Mouse (Mus musculus) telencephalon, adult 2 months (tissue): ENCODE measurements around the gene Ptprd.

Experiments used
- DNase-seq: peaks from one replicate; pipeline ENCODE4 v3.0.0-alpha.2; 2011; ENCODE audit warnings: low read depth, low spot score

Ptprd gene

DNA sequence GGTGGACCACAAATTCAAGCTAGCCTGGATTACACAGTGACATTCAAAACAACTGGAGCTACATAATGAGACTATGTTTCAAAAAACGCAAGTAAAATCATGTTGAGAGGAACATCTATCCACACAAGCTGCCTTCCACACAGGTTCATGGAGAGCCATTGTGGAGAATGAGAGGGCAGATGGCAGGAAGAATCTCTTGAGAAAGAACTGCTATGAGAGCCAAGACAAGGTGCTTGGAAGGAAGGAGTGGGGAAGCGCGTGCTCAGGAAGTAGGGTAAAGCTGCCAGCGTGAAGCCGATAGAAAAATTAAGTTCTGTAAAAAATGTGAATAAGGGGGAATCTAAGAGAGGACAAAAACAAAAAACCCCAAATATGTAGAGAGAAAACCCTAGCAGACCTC lies 1808.5 kb downstream of the Ptprd start:
- no peak for DNase-seq

GRCm38 (mm10) chr4:76387887-76388286 lies 1823.9 kb downstream of the Ptprd start:
- no peak for DNase-seq

DNA sequence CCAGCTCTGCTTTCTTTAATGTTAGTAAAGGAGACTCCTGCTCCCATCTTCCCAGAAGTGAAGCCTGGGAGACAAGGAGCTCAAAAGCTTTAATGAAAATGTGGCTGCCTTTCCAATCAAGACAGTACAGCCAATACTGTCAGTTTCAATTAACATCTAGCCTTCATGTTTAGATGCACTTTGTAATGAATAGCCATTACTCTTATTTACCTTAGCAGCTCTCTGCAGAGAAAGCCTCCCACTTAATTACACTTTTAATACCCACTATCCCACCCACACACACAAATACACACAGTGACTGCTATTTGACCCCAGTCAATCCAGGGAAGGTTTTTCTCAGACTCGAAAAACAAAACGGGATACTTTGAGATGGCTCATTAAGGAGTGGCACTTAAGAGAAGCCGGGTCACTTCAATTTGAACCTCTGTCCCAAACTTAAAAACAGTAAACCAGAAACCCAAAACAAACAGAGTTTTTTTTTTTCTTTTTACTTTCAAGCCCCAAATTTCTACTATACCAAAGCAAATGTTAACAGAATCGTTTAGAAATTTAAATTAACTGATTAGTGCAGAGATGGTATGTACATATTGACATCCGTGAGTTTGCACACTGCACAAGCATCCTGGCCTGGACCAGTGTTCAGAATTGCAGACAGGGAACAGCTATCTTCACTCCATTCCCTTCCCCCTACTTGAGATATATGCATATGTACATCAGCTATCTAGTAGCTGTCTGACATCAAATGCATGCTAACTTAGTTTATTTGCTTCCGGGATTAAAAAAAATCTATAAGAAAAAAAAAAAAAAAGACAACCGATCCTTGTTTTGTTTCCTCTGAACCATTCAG lies 1824.6 kb downstream of the Ptprd start:
- DNase-seq: no peak

GRCm38 (mm10) chr4:76385818-76386217 lies 1825.9 kb downstream of the Ptprd start:
- DNase-seq: peak; percentile 79

DNA sequence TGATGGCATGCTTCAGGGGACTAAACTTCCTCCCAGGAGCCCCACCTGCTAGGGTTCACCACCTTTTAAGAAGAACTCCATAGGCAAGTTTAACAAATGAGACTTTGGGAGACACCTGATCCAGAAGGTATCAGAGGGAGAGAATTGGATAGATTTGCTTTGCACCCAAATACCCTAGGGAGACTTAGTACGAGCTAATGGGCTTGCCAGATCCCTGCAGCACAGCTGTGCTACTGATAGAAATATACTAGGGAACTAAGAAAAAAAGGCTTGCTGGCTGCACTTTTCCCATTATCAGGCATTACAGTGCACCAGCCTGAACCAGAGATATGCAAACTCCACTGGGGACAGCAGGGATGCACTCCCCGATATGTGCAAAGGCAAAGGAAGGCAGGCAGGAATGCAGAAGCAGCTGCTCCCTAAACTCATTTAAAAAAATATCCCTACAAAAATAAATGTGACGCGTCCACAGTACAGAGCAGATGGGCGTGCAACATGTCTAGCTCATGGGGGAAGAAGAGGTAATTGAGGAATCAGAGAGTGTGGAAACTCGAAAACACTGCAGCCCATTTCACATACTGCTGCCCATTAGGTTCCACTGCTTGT lies 1831.3 kb downstream of the Ptprd start:
- peak; percentile 77 for DNase-seq

DNA sequence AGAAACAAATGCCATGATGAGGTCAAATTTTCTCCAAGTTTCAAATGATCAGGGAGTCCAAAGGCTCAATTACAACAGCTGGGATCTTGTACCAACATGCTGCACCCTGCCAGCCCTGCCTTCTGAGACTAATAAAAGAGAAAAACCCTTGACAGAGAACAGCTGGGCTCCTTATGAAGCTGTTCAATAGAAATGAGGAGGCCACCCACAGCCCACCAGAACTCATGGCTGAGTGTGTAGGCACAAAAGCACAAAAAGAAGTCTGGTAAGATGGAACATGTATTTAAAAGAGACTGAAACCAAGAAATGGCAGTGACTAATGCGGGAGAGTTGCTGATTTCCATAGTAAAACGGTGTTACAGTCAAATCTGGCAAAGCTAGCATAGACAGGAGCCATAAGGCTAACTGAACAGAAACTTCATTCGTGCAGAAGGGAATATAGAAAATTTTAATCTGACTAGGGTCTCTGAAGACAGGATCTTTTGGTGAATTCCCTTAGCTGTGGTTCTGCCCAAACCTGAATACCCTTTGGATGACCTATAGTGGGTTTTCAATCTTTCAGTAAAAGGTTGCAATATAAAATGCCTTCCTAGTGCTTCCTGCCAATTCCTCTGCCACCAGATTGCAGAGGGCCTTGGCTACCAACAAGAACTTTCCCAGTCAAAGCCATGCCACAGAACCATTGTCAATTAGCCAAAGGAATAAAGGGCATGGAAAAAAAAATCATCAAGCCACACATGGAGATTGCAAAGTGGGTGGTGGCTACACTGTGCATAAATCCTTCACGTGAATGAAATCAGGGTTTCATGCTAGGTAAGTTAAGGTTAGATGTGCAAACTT lies 1841.5 kb downstream of the Ptprd start:
- DNase-seq: peak; percentile 60

DNA sequence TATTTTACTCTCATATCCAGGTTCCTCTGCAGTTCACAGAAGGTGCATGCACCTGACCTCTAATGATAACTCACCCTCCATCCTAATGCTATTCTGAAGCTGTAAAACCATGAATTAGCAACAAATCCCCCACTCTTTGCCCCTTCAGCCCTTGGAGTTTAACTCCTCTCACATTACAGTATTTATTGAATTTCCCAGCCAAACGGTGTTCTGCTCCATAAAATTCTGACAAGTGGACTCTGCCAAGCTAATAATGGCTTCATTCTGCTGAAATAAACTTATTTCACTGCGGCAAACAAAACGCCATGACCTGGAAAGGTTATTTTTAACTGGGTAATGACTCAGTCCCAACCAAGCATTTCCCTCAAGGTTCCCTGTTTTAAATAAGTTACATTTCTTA lies 1842.7 kb downstream of the Ptprd start:
- no peak for DNase-seq

- DNase-seq: no peak
These were observed 1843.5 kb downstream of the Ptprd start for GRCm38 (mm10) chr4:76368291-76368690.

DNA sequence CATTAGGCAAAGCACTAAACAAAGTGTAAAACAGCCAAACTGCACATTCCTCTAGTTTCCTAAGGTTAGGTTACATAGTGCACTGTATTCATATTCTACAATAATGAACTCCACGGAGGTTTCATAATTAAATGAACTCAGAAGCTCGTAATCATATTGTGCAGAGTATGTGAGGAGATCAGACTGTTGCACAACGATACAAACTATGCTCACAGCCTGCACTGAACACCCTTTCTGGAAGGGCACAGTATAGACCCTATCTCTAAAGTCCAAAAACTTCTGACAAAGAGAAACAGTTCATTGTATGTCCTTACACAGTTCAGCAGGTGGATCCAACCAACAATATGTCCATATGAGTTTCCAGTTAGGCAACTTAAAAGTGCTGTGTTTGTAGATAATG lies 1844.5 kb downstream of the Ptprd start:
- DNase-seq: no peak

DNA sequence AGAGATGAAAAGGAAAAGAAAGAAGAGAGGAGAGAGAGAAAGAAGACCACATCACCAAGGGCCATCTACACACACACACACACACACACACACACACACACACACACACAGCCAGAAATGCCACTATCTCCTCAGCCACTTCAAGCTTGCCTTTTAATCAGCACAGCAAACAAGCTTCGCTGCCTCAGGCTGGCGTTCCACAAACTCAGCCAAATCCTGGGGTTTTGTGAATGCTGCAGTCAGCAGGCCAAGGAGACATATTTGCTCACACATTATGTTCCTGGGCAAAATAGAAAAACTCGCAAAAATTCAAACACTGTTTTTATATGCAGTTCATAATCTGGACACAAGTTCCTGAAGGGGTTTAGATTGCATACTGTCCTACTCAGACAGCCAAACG lies 1845.9 kb downstream of the Ptprd start:
- no peak for DNase-seq

DNA sequence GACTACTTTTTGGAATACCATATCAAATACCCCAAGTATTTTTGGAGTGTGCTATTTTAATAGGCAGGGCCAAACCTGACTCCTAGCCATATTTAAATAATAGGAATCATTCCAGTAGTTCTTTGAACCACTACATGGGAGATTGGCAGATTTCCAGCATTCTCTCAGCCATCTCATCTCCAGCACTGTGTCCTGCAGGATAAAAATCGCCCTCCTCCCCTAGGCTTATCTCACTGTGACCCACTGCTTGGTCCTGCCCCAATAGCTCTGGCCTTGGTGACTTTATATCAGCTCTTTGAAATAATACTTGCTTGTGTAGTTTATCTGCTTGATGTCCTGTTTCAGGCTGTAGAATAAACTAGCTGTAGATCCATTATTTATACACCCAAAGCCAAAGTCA lies 1850.2 kb downstream of the Ptprd start:
- DNase-seq: no peak

DNA sequence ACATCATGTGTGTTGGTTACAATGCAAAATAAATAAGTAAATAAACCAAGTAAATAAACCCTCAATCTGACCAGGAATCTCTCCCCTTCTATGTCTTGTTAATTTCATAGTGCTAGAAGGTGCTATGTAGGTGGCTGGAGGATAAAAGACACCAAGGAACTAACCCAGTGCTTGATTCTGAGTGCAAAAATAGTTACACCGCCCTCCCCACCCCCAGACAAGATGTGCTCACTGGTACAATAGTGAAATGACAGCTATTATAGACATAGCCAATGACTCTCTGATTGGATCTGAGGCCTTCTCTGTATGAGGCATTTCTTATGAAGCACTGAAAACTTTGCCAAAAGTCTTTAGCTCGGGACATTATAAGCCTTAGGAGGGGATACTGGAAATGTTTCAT lies 1857.6 kb downstream of the Ptprd start:
- DNase-seq: no peak

DNA sequence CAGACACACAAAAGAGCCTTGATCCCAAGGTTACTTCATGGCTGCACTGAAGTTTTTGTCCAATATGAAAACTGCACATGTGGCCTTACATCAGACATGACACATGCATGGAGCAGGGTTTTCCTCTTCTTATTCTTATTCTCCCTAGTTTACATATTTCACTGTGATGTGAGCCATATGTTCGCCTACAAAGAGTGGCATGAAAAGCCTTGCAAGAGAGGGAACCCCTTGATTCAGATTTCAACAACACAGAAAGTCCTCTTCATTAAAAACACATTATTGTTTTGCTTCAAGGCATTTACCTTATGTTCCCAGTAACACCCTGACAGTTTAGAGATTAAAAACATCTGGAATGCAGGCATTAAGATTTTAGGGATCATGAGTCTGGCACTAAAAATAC lies 1859.3 kb downstream of the Ptprd start:
- DNase-seq: no peak

- DNase-seq: no peak
These were observed 1860.4 kb downstream of the Ptprd start for GRCm38 (mm10) chr4:76351201-76351979.

DNA sequence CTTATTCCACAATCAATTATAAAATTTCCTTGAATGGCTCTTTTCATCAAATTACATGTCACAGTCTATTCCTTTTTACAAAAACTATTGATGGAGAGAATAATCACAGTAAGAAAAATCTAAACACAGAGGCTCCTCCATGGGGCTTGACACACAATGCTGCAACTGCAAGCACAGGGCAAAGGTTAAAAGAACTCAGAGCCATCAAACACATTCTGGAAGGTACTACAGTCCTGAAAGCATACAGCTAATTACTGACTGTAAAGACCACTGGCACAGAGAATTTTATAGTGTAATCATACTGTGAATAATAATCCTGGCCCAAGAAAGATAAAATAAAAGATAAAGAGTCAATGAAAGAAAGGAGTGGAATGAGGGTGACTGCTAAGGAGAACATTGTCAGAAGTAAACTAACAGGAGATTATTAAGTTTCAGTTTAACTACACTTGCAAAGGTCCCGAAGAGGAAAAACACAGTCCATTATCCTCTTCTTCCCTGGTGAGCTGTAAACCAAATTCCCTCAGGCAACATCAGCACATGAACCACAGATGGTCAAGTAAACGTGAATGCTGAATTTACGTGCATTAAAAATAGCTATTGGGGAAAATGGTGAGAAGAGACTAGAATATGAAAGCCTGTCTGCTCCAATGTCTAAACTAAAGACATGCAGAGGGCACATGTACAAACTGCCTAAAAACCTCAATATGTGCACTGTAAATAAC lies 1861.4 kb downstream of the Ptprd start:
- no peak for DNase-seq

- peak; percentile 62 for DNase-seq
These were observed 1867.7 kb downstream of the Ptprd start for GRCm38 (mm10) chr4:76344059-76344458.

DNA sequence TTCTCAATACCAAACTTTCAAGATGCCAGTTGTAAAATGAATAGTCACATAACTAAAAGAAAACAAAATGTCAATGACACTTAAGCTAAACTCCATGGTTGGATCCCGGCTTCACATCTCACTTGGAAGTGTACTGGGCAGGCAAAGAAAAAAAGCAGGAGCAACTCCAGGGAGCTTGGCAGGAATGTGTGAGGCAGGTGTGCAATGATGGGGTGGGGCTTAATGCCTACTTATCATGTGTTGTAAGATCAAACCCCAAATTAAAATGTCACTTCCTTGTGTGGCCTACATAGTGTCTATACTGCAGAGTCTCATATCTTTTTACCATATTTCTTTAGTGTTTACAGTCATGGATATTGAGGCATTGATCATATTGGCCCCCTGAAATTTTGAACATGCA lies 1873.8 kb downstream of the Ptprd start:
- no peak for DNase-seq

DNA sequence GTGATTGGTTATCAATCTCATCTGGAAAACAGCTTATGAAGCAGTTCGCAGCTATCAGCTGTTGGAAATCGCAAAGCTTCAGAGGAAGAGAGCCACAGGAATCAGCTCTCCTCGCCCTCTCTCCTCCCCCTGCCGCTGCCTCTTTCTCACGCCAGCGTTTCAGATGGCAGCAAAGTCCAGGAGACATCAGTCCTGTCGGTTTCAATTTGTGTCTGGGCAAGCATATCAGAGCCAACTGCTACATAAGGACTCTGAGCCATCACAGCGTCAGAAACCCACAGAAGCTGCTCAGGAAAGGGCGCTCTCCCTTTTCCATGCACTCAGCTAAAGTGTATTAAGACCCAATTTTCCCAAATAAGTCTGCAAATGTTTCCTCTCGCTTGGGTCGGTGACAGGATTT lies 1884.4 kb downstream of the Ptprd start:
- peak; percentile 22 for DNase-seq

- no peak for DNase-seq
These were observed 1886.1 kb downstream of the Ptprd start for GRCm38 (mm10) chr4:76325646-76326045.

- DNase-seq: no peak
These were observed 1886.8 kb downstream of the Ptprd start for GRCm38 (mm10) chr4:76324928-76325327.

DNA sequence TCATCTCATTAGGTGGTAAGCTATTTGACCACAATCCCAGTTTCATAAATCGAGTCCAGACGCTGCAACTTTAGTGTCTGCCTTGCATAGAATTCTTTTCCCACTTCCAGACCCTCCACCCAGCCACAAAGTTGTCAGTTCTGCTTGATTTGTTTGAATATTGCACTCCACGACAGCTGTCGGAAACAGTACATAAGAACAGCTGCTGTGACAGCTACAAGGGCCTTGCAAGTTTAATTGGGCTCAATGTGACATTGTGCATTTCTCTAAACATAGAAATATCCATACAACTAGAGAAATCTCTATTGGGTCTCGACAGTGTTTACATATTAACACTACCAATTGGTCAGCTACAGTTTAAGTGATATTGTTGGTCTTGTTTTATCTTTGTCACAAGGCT lies 1887.3 kb downstream of the Ptprd start:
- no peak for DNase-seq
